Mouse (Mus musculus) myocyte (in vitro differentiated cells): ENCODE results near the gene Zkscan7. TPM values are rescaled to one million over a fixed set of nuclear protein-coding genes. Genes with fewer than 3 reads are reported as not detected.

Experiments used
- H3K27me3 ChIP-seq: one replicate; pipeline ENCODE4 v1.6.1; 2011; ENCODE audit not compliant: control insufficient read depth, insufficient read depth, insufficient read length
- H3K36me3 ChIP-seq: one replicate; pipeline ENCODE4 v1.6.1; 2011; ENCODE audit not compliant: control insufficient read depth, insufficient read depth
- H3K4me2 ChIP-seq: one replicate; pipeline ENCODE4 v1.6.1; 2011; ENCODE audit warnings: low read depth, control low read depth
- H3K4me3 ChIP-seq: one replicate; pipeline ENCODE4 v1.5.1; 2011; ENCODE audit warnings: mild to moderate bottlenecking, control low read depth, moderate library complexity
- H3K79me2 ChIP-seq: one replicate; pipeline ENCODE4 v1.6.1; 2011; ENCODE audit not compliant: control insufficient read depth, insufficient read depth
- H3ac ChIP-seq: one replicate; pipeline ENCODE4 v1.6.1; 2011; ENCODE audit not compliant: control insufficient read depth, insufficient read length
- CEBPB ChIP-seq: IDR thresholded peaks from 2 replicates; pipeline ENCODE4 v1.6.1; 2011; ENCODE audit warnings: mild to moderate bottlenecking, moderate library complexity; ENCODE audit not compliant: poor library complexity, insufficient read depth, severe bottlenecking
- E2F4 ChIP-seq: IDR thresholded peaks from one replicate; pipeline ENCODE4 v1.6.1; 2011; ENCODE audit warnings: mild to moderate bottlenecking, control low read depth, moderate library complexity; ENCODE audit not compliant: insufficient read depth
- MAX ChIP-seq: IDR thresholded peaks from one replicate; pipeline ENCODE4 v1.6.1; 2011; ENCODE audit warnings: low read depth, mild to moderate bottlenecking, control low read depth
- MYOD1 ChIP-seq, 3 experiments: IDR thresholded peaks; one replicate each; pipeline ENCODE4 v1.6.1; 2011; ENCODE audit warnings: control low read depth in 2 of 3, low read depth in 2 of 3, mild to moderate bottlenecking in 2 of 3, moderate library complexity in 1 of 3; ENCODE audit not compliant: insufficient read length in 2 of 3, control insufficient read depth in 1 of 3
- MYOG ChIP-seq, 3 experiments: IDR thresholded peaks; one replicate each; pipeline ENCODE4 v1.6.1; 2011; ENCODE audit warnings: control low read depth in 2 of 3, low read depth in 2 of 3, mild to moderate bottlenecking in 2 of 3; ENCODE audit not compliant: insufficient read length in 2 of 3, control insufficient read depth in 1 of 3, insufficient read depth in 1 of 3
- POLR2A ChIP-seq: IDR thresholded peaks from one replicate; pipeline ENCODE4 v1.6.1; 2011; ENCODE audit warnings: low read depth, mild to moderate bottlenecking, control low read depth, moderate library complexity; ENCODE audit not compliant: insufficient read length
- POLR2AphosphoS2 ChIP-seq: IDR thresholded peaks from one replicate; pipeline ENCODE4 v1.6.1; 2011; ENCODE audit warnings: low read depth, control low read depth; ENCODE audit not compliant: insufficient read length
- REST ChIP-seq: IDR thresholded peaks from one replicate; pipeline ENCODE4 v1.6.1; 2011; ENCODE audit warnings: mild to moderate bottlenecking, control low read depth, moderate library complexity; ENCODE audit not compliant: insufficient read depth, insufficient read length
- SRF ChIP-seq: IDR thresholded peaks from one replicate; pipeline ENCODE4 v1.6.1; 2011; ENCODE audit warnings: low read depth; ENCODE audit not compliant: control insufficient read depth, insufficient read length
- TCF12 ChIP-seq: IDR thresholded peaks from one replicate; pipeline ENCODE4 v1.6.1; 2011; ENCODE audit warnings: mild to moderate bottlenecking, control low read depth; ENCODE audit not compliant: poor library complexity, insufficient read depth, severe bottlenecking
- TCF3 ChIP-seq: IDR thresholded peaks from one replicate; pipeline ENCODE4 v1.6.1; 2011; ENCODE audit warnings: low read depth, control low read depth; ENCODE audit not compliant: insufficient read length
- USF1 ChIP-seq: IDR thresholded peaks from one replicate; pipeline ENCODE4 v1.6.1; 2011; ENCODE audit warnings: low read depth, mild to moderate bottlenecking, control low read depth, moderate library complexity
- polyA plus RNA-seq: library from polyadenylated mRNA; unstranded; fragments of >200 nt; fragmentation: generic; extraction: Trizol; gene quantifications from one replicate; pipeline ENCODE4 v1.2.1, GENCODE M21; 2012; ENCODE audit warnings: missing spikeins

Gene Zkscan7
- polyA plus RNA-seq, 1 experiment, result 0.95 TPM

DNA sequence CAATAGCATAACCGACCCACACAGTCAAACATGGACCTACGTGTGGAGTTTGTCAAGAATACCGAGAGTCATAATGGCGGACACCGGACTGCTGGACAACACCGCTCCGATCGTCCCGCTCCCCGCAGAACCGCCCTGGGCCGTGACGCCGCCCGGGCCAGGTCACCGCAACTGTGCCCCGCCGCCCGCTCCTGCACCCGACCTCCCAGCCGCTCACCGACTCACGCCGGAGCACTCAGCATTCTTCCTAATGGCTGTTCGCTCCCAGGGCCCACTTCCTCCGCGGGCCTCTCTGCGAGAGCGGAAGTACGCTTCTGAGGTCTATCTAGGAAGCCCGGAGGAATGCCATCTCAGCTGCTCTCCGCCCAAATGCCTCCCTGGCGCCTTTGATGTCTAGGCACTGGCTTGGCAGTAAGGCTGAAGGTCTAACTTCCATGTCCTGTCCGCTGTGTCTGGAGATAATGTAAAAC is 19.8 kb upstream of the Zkscan7 start, which contains the start of gene Zfp445:
Gene Zfp445, minus strand, starts transcription at position 310 of the 470 bp plus-strand sequence.
- TF ChIP-seq REST (no peak), POLR2A (peak; percentile 86), MYOG (IDR thresholded peaks at IDR 0.05; ENCODE audit: control insufficient read depth in 1 of 3, insufficient read depth in 1 of 3, insufficient read length in 2 of 3, low read depth in 2 of 3) (peak in 1 of 3 experiments; percentile 8), POLR2AphosphoS2 (peak; percentile 75), TCF12 (no peak)

DNA sequence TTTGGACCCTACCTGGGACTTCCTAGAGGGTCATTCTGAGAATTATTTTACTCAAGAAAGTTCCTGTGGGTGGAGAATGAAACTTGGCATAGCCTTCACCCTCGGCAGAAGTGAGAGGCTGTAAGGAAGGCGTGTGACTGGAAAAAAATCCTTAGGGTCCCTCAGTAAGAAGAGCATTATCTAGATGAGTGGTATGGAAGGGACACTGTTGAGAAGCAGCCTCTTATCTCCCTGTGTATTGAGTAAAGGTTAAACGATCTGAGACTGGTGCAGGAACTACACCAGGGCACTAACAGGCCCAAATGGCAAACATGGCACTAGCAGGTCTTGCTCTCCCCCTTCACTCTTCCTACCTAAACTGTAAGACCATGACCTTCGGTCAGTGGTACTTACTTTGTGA is 19.3 kb upstream of the Zkscan7 start:
- peaks cover 44% of the 10 kb centered on the region for H3K79me2 ChIP-seq
- peak overlapping the region; percentile 69 for H3ac ChIP-seq
- peaks cover 14% of the 10 kb centered on the region for H3K36me3 ChIP-seq
- H3K4me3 ChIP-seq, result peak overlapping the region; percentile 61
- no peaks in the 10 kb centered on the region for H3K27me3 ChIP-seq
- peak overlapping the region; percentile 66 for H3K4me2 ChIP-seq
- TF ChIP-seq POLR2AphosphoS2 (no peak), USF1 (no peak)

More for the DNA sequence above, 19.8 kb upstream of the Zkscan7 start, which contains the start of gene Zfp445:
- peak within 1 kb of the TSS; percentile 86 for H3K4me2 ChIP-seq
- peak within 1 kb of the TSS; percentile 61 for H3K4me3 ChIP-seq
- H3K36me3 ChIP-seq, result peaks cover 18% of the 10 kb centered on the region
- peaks cover 44% of the 10 kb centered on the region for H3K79me2 ChIP-seq
- H3K27me3 ChIP-seq, result no peaks in the 10 kb centered on the region
- peak within 1 kb of the TSS; percentile 69 for H3ac ChIP-seq

GRCm38 (mm10) chr9:122872595-122872994 is 12.9 kb upstream of the Zkscan7 start:
- Histone ChIP-seq H3K4me3 (no peak overlapping the region), H3K27me3 (no peaks in the 10 kb centered on the region), H3ac (no peak overlapping the region), H3K36me3 (no peaks in the 10 kb centered on the region), H3K79me2 (no peaks in the 10 kb centered on the region), H3K4me2 (no peak overlapping the region)
- TF ChIP-seq TCF12 (no peak), E2F4 (no peak), CEBPB (no peak), USF1 (no peak), REST (no peak), MYOG (IDR thresholded peaks at IDR 0.05; ENCODE audit: control insufficient read depth in 1 of 3, insufficient read depth in 1 of 3, insufficient read length in 2 of 3, low read depth in 2 of 3) (no peak), SRF (no peak), MYOD1 (IDR thresholded peaks at IDR 0.05; ENCODE audit: control insufficient read depth in 1 of 3, insufficient read length in 2 of 3, low read depth in 2 of 3) (no peak), POLR2AphosphoS2 (no peak), MAX (no peak), POLR2A (no peak), TCF3 (no peak)

DNA sequence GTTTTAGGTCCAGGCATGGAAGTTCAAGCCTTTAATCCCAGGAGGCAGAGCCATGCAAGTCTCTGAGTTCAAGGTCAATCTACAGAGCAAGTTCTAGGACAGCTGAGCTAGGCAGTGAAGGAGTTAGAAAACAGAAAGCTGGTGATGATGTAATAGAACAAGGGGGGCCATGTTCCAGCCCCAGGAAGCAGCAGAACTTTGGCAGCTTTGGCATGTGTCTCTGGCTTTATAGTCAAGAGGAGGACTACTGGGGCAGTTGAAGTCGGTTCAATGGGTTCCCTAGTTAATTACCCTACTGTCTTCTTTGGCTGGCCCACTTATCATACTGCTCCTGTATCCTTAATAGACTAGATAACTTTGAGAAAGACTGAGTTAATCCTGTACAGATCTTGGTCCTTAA is 10.8 kb upstream of the Zkscan7 start:
- H3ac ChIP-seq, result no peak overlapping the region
- no peak for TF ChIP-seq SRF
- no peak for TF ChIP-seq MYOG (IDR thresholded peaks at IDR 0.05; ENCODE audit: control insufficient read depth in 1 of 3, insufficient read depth in 1 of 3, insufficient read length in 2 of 3, low read depth in 2 of 3)
- H3K4me3 ChIP-seq, result no peak overlapping the region
- no peaks in the 10 kb centered on the region for H3K27me3 ChIP-seq
- H3K36me3 ChIP-seq, result no peaks in the 10 kb centered on the region
- H3K4me2 ChIP-seq, result no peak overlapping the region
- H3K79me2 ChIP-seq, result no peaks in the 10 kb centered on the region

- H3K4me2 ChIP-seq, result no peak overlapping the region
- TF ChIP-seq MAX (no peak), SRF (no peak), USF1 (no peak), E2F4 (no peak)
- no peak overlapping the region for H3K4me3 ChIP-seq
- H3K36me3 ChIP-seq, result no peaks in the 10 kb centered on the region
- H3ac ChIP-seq, result no peak overlapping the region
- H3K79me2 ChIP-seq, result no peaks in the 10 kb centered on the region
- H3K27me3 ChIP-seq, result no peaks in the 10 kb centered on the region
Observed at GRCm38 (mm10) chr9:122875145-122875544, 10.3 kb upstream of the Zkscan7 start.

GRCm38 (mm10) chr9:122886372-122887179 is 1.1 kb downstream of the Zkscan7 start:
- H3K79me2 ChIP-seq, result no peaks in the 10 kb centered on the region
- peak overlapping the region; percentile 24 for H3K4me3 ChIP-seq
- H3ac ChIP-seq, result peak overlapping the region; percentile 4
- H3K36me3 ChIP-seq, result no peaks in the 10 kb centered on the region
- H3K4me2 ChIP-seq, result peak overlapping the region; percentile 80
- H3K27me3 ChIP-seq, result no peaks in the 10 kb centered on the region
- no peak for TF ChIP-seq MAX
- TF ChIP-seq POLR2A, result peak; percentile 70
- no peak for TF ChIP-seq SRF
- TF ChIP-seq POLR2AphosphoS2, result peak; percentile 74
- no peak for TF ChIP-seq TCF3
- TF ChIP-seq MYOD1 (IDR thresholded peaks at IDR 0.05; ENCODE audit: control insufficient read depth in 1 of 3, insufficient read length in 2 of 3, low read depth in 2 of 3), result no peak
- TF ChIP-seq TCF12, result no peak
- no peak for TF ChIP-seq USF1
- TF ChIP-seq E2F4, result no peak
